In the genomic region with DNA sequence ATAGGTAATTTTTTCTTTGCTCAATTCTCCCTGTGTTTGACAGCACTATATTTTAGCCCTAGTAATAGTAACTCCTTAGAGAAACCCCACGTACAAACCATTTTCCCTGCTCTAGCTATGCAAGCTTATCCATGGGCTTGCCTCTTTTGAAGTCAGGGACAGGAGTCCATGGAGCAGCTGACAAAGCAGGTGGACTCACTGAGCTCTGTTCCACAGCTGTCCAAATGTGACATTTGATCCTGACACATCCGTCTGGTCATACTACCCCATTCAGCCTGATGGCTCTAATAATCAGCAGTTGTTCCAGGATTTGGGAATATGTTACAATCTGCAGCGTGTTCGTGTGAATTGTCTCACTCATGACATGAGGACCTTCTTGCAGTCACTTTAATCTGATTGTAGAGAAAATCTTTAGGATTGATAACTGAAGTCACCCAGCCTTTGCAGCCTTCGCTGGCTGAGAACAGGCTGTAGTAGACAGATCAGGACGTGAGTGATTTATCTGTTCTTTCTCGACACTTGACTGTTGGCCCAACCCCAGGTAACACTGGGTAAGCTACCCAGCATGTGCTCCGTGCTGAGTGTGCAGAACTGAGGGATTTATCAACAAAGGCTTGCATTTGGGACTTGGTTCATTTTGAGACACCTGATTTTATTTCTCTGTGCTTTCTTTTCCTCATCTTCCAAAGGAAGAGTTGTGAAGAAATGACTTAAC, we compare ENCODE assay signal across 26 mouse cellular contexts. TPM values are rescaled to one million over a fixed set of nuclear protein-coding genes. Genes with fewer than 3 reads are reported as not detected.
A peak's percentile ranks its signal among the peaks of the same experiment; 100 is the strongest.
DNase-seq lines count a peak whose midpoint lies in the region; ATAC-seq and TF ChIP-seq lines count a peak whose summit lies in the region.
"Had no signal": no experiment of that assay in that cellular context is flagged by ENCODE, and none has a peak within 500 bp of the region (broad histone marks: within the 10 kb centered on the region; RNA-seq: fewer than 3 reads in every experiment).

No protein-coding gene starts in this region.

- no peaks in the 10 kb centered on the region for H3K36me3 ChIP-seq in heart, embryonic 16.5 days (ENCODE audit: control insufficient read depth, insufficient read depth)
- no peaks in the 10 kb centered on the region for H3K36me3 ChIP-seq in C2C12 (ENCODE audit: control insufficient read depth, insufficient read depth)
- H3K36me3 ChIP-seq in limb, embryonic 10.5 days: no peaks in the 10 kb centered on the region
- H3K36me3 ChIP-seq: embryonic facial prominence, embryonic 12.5 days; forebrain, embryonic 12.5 days; G1E; hindbrain, embryonic 12.5 days; limb, embryonic 12.5 days; liver, embryonic 15.5 days had no signal

- H3K4me1 ChIP-seq in heart, embryonic 16.5 days (ENCODE audit: control insufficient read depth, insufficient read depth, low read length): peaks cover 8% of the 10 kb centered on the region
- peaks cover 17% of the 10 kb centered on the region for H3K4me1 ChIP-seq in limb, embryonic 10.5 days
- H3K4me1 ChIP-seq: embryonic facial prominence, embryonic 12.5 days; forebrain, embryonic 12.5 days; limb, embryonic 12.5 days; liver, embryonic 15.5 days had no signal

- no peaks in the 10 kb centered on the region for H3K79me2 ChIP-seq in C2C12 (ENCODE audit: control insufficient read depth, insufficient read depth)

- WGBS in heart, embryonic 16.5 days: 50% methylated on average over 8 of the region's 8 CpGs
- 50% methylated on average over 8 of the region's 8 CpGs for WGBS in limb, embryonic 10.5 days

- H3ac ChIP-seq in C2C12 (ENCODE audit: control insufficient read depth, insufficient read length, low read depth): no peak overlapping the region

- H3K27me3 ChIP-seq in heart, embryonic 16.5 days (ENCODE audit: control insufficient read depth, insufficient read depth, low read length): no peaks in the 10 kb centered on the region
- peaks cover 4% of the 10 kb centered on the region for H3K27me3 ChIP-seq in C2C12 (ENCODE audit: control insufficient read depth, insufficient read depth, insufficient read length)
- H3K27me3 ChIP-seq in limb, embryonic 10.5 days (ENCODE audit: low read depth, poor library complexity, severe bottlenecking): no peaks in the 10 kb centered on the region
- H3K27me3 ChIP-seq: embryonic facial prominence, embryonic 12.5 days; forebrain, embryonic 12.5 days; hindbrain, embryonic 12.5 days; limb, embryonic 12.5 days; liver, embryonic 15.5 days; Patski had no signal

- DNase-seq in heart, adult 11 months: no peak
- DNase-seq in embryo, embryonic 11 days: peak; percentile 55
- peak; percentile 34 for DNase-seq in limb, embryonic 10.5 days (ENCODE audit: low spot score)
- DNase-seq in cerebellum, adult 9-11 months: no peak
- DNase-seq in urinary bladder, adult 18-20 months (ENCODE audit: low spot score in 2 of 2): no peak
- DNase-seq: adrenal gland, adult 2 months; cerebellum, adult 11-12 months; cerebellum, postnatal 25 days; kidney, adult 18-20 months; kidney, postnatal 14 days; layer of hippocampus, postnatal 36 days; lung, postnatal 4 days; thymus, adult 18-20 months had no signal

- no peak for TF ChIP-seq CTCF in C2C12 (IDR thresholded peaks at IDR 0.05; ENCODE audit: control insufficient read depth, insufficient read depth, insufficient read length)

- no peaks in the 10 kb centered on the region for H3K79me3 ChIP-seq in C2C12 (ENCODE audit: low read depth)

- H3K4me3 ChIP-seq in heart, embryonic 16.5 days (ENCODE audit: low read length): no peak overlapping the region
- H3K4me3 ChIP-seq in C2C12 (ENCODE audit: insufficient read depth, poor library complexity, severe bottlenecking): no peak overlapping the region
- H3K4me3 ChIP-seq in limb, embryonic 10.5 days: no peak overlapping the region
- H3K4me3 ChIP-seq: embryonic facial prominence, embryonic 12.5 days; erythroblast, embryonic 14.5 days; forebrain, embryonic 12.5 days; hindbrain, embryonic 12.5 days; layer of hippocampus, adult 2 months; limb, embryonic 12.5 days; liver, embryonic 15.5 days had no signal

- no peak overlapping the region for H3K4me2 ChIP-seq in heart, embryonic 16.5 days (ENCODE audit: low read depth, low read length)
- H3K4me2 ChIP-seq: embryonic facial prominence, embryonic 12.5 days; forebrain, embryonic 12.5 days; hindbrain, embryonic 12.5 days; limb, embryonic 12.5 days; liver, embryonic 15.5 days had no signal

- H3K27ac ChIP-seq in heart, embryonic 16.5 days (ENCODE audit: low read length): peak overlapping the region; percentile 27
- H3K27ac ChIP-seq in limb, embryonic 10.5 days: no peak overlapping the region
- H3K27ac ChIP-seq: embryonic facial prominence, embryonic 12.5 days; forebrain, embryonic 12.5 days; hindbrain, embryonic 12.5 days; layer of hippocampus, adult 2 months; limb, embryonic 12.5 days; liver, embryonic 15.5 days had no signal

- no peak overlapping the region for H3K9ac ChIP-seq in heart, embryonic 16.5 days (ENCODE audit: low read length)
- H3K9ac ChIP-seq: embryonic facial prominence, embryonic 12.5 days; forebrain, embryonic 12.5 days; hindbrain, embryonic 12.5 days; limb, embryonic 12.5 days; liver, embryonic 15.5 days had no signal

- no peaks in the 10 kb centered on the region for H3K9me3 ChIP-seq in heart, embryonic 16.5 days (replicated peaks; ENCODE audit: control insufficient read depth, low read length)
- H3K9me3 ChIP-seq in limb, embryonic 10.5 days (replicated peaks): no peaks in the 10 kb centered on the region
- H3K9me3 ChIP-seq: embryonic facial prominence, embryonic 12.5 days; forebrain, embryonic 12.5 days; G1E; hindbrain, embryonic 12.5 days; limb, embryonic 12.5 days; liver, embryonic 15.5 days had no signal

- 0 out of 2 replicates have a peak, but pooled peaks have one; percentile 60 for ATAC-seq in heart, embryonic 16.5 days (replicated peaks; ENCODE audit: extremely low read depth, insufficient read depth, low FRiP score)
- no peak for ATAC-seq in activated CD4-positive, CD25-positive, alpha-beta regulatory T cell, adult 4 months
- ATAC-seq: midbrain, embryonic 16.5 days; Patski had no signal

TF ChIP-seq in C2C12, 6 proteins besides CTCF, POLR2A, EP300 and RAD21:
- TF ChIP-seq MYOD1 (IDR thresholded peaks at IDR 0.05; ENCODE audit: control insufficient read depth, insufficient read length, low read depth) (peak; percentile 55), CEBPB (IDR thresholded peaks at IDR 0.05; ENCODE audit: low read depth) (no peak)

RNA-seq across cellular contexts. Expression of gene Spon1, which starts 37.6 kb away (rescaled TPM):
- polyA plus RNA-seq in heart, embryonic 16.5 days (2015; fragmentation: Nextera tagmentation; extraction: Ambion mirVana): 54.5 and 59.3 TPM in 2 replicates
- polyA plus RNA-seq in C2C12 (2012; fragmentation: generic; extraction: Trizol): 0.06 TPM
- polyA plus RNA-seq in limb, embryonic 10.5 days (2016; fragmentation: Nextera tagmentation; extraction: Ambion mirVana): 3.0 and 3.2 TPM in 2 replicates
- polyA plus RNA-seq in activated CD4-positive, CD25-positive, alpha-beta regulatory T cell, adult 4 months (2017; shearing (Covaris generic)): 1 to 10 TPM in 1 of 2 experiments, under 1 TPM in 1; 0.99 to 1.8 TPM
- polyA plus RNA-seq: erythroblast, embryonic 14.5 days; G1E had no signal

Comparison
In these comparisons a context has a peak if more than half of its experiments do, and no peak if none do; other contexts are left out.
1. DNase-seq: peak in embryo, embryonic 11 days (single experiment) and limb, embryonic 10.5 days (single experiment); none in heart, adult 11 months (single experiment), cerebellum, adult 9-11 months (single experiment) and urinary bladder, adult 18-20 months (0 of 2).
2. RNA of gene Spon1, which starts 37.6 kb away (polyA plus RNA-seq): 54.5 to 59.3 TPM in heart, embryonic 16.5 days; 3.0 to 3.2 TPM in limb, embryonic 10.5 days, 0.99 to 1.8 TPM in activated CD4-positive, CD25-positive, alpha-beta regulatory T cell, adult 4 months and 0.06 TPM in C2C12 (single experiment); every median in the first group is over 10 times any median in the second.